Mouse (Mus musculus) heart, adult 2 months (tissue): Measurements from ENCODE around the gene Iqca.

Source experiments
- CTCF ChIP-seq: fragments of 200-600 bp; IDR thresholded peaks from 2 replicates; pipeline ENCODE4 v1.8.1; 2022; ENCODE audit warnings: antibody characterized with exemption, mild to moderate bottlenecking, moderate library complexity
- POLR2A ChIP-seq: fragments of 200-500 bp; IDR thresholded peaks from 2 replicates; pipeline ENCODE4 v1.6.1; 2011; ENCODE audit warnings: mild to moderate bottlenecking, low read depth, low read length, control low read depth; ENCODE audit not compliant: insufficient read depth

DNA sequence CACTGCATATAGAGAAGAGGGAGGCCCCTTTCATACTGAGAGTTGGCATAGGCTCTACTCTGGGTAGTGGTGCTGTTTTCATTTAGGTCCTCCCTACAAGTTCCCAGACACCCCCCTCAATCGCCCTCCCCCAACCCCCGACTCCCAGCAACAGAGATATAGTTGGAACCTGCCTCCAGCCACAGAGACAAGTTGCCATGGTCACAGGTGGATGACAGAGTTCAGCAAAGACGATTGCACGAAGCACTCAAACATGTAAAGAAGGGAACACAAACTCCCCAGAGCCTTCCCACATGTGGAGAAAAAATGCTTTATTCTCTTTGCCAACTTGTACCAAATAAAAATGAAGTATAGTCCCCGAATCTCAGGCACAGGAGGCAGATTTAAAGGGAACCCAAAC lies 29.3 kb upstream of the Iqca start:
- TF ChIP-seq POLR2A (no peak), CTCF (no peak)
